Mouse (Mus musculus): ENCODE measurements around the gene Has1. TPM values are rescaled to one million over a fixed set of nuclear protein-coding genes. Genes with fewer than 3 reads are reported as not detected.

The Has1 gene
- polyA plus RNA-seq, 1 experiment from 2014 or later: 0.27 TPM

DNA sequence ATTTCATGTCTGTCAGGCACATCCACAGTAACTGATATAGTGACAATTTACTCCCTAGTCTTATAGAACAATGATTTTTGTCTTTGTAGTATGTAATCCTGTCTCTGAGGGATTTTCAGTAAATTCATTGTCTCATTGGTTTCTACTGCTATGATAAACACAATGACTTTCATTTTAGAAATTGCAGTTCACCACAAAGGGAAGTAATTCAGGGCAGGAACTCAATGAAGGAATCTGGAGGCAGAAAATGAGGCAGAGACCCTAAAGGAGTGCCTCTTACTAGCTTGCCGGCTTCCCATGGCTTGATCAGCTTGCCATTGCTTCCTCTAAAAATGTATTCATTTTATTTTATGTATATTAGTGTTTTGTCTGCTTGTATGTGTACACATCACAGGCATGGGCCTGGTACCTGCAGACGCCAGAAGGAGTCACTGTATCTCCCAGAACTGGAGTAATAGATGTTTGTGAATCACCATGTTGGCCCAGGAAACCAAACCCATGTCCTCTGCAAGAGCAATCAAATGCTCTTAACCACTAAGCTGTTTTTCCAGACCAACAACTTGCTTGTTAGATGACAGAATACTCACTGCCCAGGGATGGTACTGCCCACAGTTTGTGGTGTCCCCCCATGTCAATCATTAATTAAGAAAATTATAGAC, 16.0 kb upstream of the Has1 start:
- TF ChIP-seq CTCF (IDR thresholded peaks at IDR 0.05): peak; percentile 28
- H3K27me3 ChIP-seq: no peaks in the 10 kb centered on the region
- DNase-seq (ENCODE audit: low read depth, low spot score) (no peak), ATAC-seq (peak; percentile 26)
- in situ Hi-C loops (cut with MboI; ENCODE audit: low pct_unique_long_range_greater_than_20kb): no loop called here
- ChIA-PET POLR2A (no interaction called here), CTCF (interaction anchor here (1.1 to 1.3 kb wide), 3 partner anchors 10 to 26 kb away, joined by 3 read pairs; no protein-coding TSS in a partner anchor)

DNA sequence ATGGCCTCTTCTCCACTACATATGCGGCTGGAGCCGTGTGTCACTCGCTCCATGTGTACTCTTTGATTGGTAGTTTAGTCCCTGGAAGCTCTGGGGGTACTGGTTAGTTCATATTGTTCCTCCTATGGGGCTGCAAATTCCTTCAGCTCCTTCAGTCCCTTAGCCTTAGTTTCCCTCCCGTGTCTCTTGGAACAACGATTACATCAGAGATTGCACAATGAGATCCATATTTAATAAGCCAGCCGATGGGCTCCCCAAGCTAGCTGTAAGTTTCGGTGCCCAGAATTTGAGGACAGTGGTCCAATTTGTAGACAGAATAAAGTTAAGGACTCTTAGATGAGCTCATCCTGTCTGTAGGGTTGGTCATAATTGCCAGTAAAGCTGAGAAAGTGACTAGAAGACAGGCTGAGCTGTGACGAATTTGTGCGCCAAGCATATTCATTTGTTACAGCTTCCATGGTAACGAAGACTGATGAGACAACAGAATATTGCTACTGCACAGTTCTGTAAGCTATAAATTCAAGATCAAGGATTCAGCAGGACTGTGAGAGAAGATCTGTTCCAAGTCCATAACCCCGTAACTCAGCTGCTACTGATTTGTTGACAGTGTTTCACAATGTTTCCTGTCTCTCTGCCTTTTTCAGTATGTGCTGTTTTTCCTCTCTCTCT, 11.9 kb upstream of the Has1 start:
- POLR2A ChIA-PET: no interaction called here
- DNase-seq (ENCODE audit: low read depth, low spot score): no peak
- no peak for ATAC-seq
- in situ Hi-C loops (cut with MboI; ENCODE audit: low pct_unique_long_range_greater_than_20kb): no loop called here
- no peaks in the 10 kb centered on the region for H3K27me3 ChIP-seq
- TF ChIP-seq CTCF (IDR thresholded peaks at IDR 0.05): no peak
- CTCF ChIA-PET: interaction anchor here (1.2 to 1.8 kb wide), 2 partner anchors 8 to 101 kb away, joined by 3 to 5 read pairs; no protein-coding TSS in a partner anchor

- DNase-seq (ENCODE audit: low read depth, low spot score): no peak
- TF ChIP-seq CTCF (IDR thresholded peaks at IDR 0.05): no peak
- ChIA-PET CTCF (interaction anchor here (0.6 kb wide), 1 partner anchor 13 kb away, joined by 3 read pairs; no protein-coding TSS in a partner anchor), POLR2A (no interaction called here)
- no peak for ATAC-seq
- H3K27me3 ChIP-seq: no peaks in the 10 kb centered on the region
- in situ Hi-C loops (cut with MboI; ENCODE audit: low pct_unique_long_range_greater_than_20kb): no loop called here
These were observed 10.2 kb upstream of the Has1 start for GRCm38 (mm10) chr17:17865168-17865567.

GRCm38 (mm10) chr17:17862360-17862759, 7.4 kb upstream of the Has1 start:
- DNase-seq (ENCODE audit: low read depth, low spot score) (no peak), ATAC-seq (no peak)
- in situ Hi-C loops (cut with MboI; ENCODE audit: low pct_unique_long_range_greater_than_20kb): no loop called here
- no peak for TF ChIP-seq CTCF (IDR thresholded peaks at IDR 0.05)
- ChIA-PET CTCF (no interaction called here), POLR2A (no interaction called here)
- no peaks in the 10 kb centered on the region for H3K27me3 ChIP-seq

DNA sequence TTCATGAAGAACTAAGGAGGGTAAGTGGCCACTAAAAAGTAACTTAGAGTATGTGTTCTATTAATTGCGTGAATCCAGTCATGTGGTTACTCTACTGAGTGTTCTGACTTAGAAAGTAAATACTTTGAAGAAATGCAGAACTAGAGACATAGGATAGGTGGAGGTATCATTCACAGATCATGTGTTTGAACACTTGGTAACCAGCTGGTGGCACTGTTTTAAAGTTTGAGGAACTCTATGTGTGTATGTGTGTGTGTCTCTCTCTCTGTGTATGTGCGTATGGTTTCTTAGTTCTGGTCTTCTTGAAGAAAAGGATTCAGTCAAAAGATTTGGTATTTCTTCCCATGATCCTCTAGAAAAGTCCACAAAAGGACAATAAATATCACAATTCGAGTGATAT, 5.1 kb upstream of the Has1 start:
- peak; percentile 30 for TF ChIP-seq CTCF (IDR thresholded peaks at IDR 0.05)
- no peaks in the 10 kb centered on the region for H3K27me3 ChIP-seq
- DNase-seq (ENCODE audit: low read depth, low spot score) (no peak), ATAC-seq (no peak)
- CTCF ChIA-PET: interaction anchor here (1.8 kb wide), 1 partner anchor 8 kb away, joined by 5 read pairs; no protein-coding TSS in a partner anchor
- POLR2A ChIA-PET: interaction anchor here (0.5 kb wide), 1 partner anchor 15 kb away, joined by 3 read pairs; no protein-coding TSS in a partner anchor
- in situ Hi-C loops (cut with MboI; ENCODE audit: low pct_unique_long_range_greater_than_20kb): no loop called here

- DNase-seq (ENCODE audit: low read depth, low spot score) (no peak), ATAC-seq (no peak)
- ChIA-PET CTCF (interaction anchor here (1.9 kb wide), 1 partner anchor 12 kb away, joined by 8 read pairs; no protein-coding TSS in a partner anchor), POLR2A (no interaction called here)
- in situ Hi-C loops (cut with MboI; ENCODE audit: low pct_unique_long_range_greater_than_20kb): no loop called here
- H3K27me3 ChIP-seq: no peaks in the 10 kb centered on the region
- no peak for TF ChIP-seq CTCF (IDR thresholded peaks at IDR 0.05)
These were observed 2.4 kb upstream of the Has1 start for GRCm38 (mm10) chr17:17857446-17857845.

GRCm38 (mm10) chr17:17856612-17857011, 1.6 kb upstream of the Has1 start:
- POLR2A ChIA-PET: no interaction called here
- no peaks in the 10 kb centered on the region for H3K27me3 ChIP-seq
- in situ Hi-C loops (cut with MboI; ENCODE audit: low pct_unique_long_range_greater_than_20kb): no loop called here
- CTCF ChIA-PET: interaction anchor here (1.9 kb wide), 1 partner anchor 11 kb away, joined by 8 read pairs; no protein-coding TSS in a partner anchor
- DNase-seq (ENCODE audit: low read depth, low spot score) (no peak), ATAC-seq (no peak)
- TF ChIP-seq CTCF (IDR thresholded peaks at IDR 0.05): no peak

DNA sequence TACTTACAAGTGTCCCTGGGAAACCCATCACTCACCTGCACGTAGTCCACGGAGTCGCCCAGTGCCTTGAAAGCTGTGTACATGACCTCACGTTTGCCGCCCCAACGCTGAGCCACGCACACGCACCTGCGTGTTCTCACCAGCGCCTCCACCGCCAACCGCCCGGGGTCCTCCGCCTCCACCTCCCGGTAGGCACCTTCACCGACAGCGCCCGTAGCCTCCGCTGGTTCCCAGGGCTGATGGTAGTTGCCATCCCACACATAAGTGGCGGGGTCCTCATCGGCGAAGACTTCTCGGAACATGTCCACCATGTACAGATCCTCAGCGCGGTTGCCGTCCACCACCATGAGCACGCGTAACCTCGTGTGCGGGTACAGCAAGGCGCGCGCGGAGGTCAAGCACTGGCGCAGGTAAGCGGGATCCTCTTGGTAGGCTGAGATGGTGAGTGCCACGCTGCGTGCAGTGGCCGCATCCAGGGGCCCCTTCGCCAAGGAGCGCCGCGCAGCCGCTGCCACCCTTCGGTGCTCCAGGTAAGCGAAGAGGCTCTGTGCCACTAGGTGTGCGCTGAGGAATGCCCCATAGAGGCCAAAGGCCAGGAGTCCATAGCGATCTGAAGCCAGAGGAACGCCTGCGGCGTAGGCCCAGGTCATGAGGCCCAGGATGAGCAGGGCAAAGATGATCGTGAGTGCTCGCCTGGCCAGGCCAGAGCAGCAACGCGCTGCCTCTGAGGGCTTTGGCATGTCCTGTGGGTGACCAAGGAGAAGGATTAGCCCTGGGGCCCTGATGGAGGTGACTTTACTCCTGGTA, 4.9 kb downstream of the Has1 start:
- H3K27me3 ChIP-seq: no peaks in the 10 kb centered on the region
- ChIA-PET CTCF (no interaction called here), POLR2A (no interaction called here)
- ATAC-seq (no peak), DNase-seq (ENCODE audit: low read depth, low spot score) (no peak)
- in situ Hi-C loops (cut with MboI; ENCODE audit: low pct_unique_long_range_greater_than_20kb): no loop called here
- TF ChIP-seq CTCF (IDR thresholded peaks at IDR 0.05): no peak

GRCm38 (mm10) chr17:17848988-17849387, 6.0 kb downstream of the Has1 start:
- TF ChIP-seq CTCF (IDR thresholded peaks at IDR 0.05): no peak
- no peaks in the 10 kb centered on the region for H3K27me3 ChIP-seq
- DNase-seq (ENCODE audit: low read depth, low spot score) (no peak), ATAC-seq (no peak)
- in situ Hi-C loops (cut with MboI; ENCODE audit: low pct_unique_long_range_greater_than_20kb): no loop called here
- ChIA-PET POLR2A (interaction anchor here (0.7 kb wide), 1 partner anchor 11 kb away, joined by 3 read pairs; no protein-coding TSS in a partner anchor), CTCF (interaction anchor here (1.1 kb wide), 1 partner anchor 50 kb away, joined by 4 read pairs; no protein-coding TSS in a partner anchor)
